Mouse (Mus musculus): Measurements from ENCODE around the gene Aldh16a1. TPM values are rescaled to one million over a fixed set of nuclear protein-coding genes. Genes with fewer than 3 reads are reported as not detected.

Gene Aldh16a1
- total and polyA plus RNA-seq, 3 experiments = 26.9 to 49.8 (median 45.1) TPM

GRCm38 (mm10) chr7:45118336-45118735, 36.0 kb downstream of the Aldh16a1 start:
- dilution Hi-C loops (cut with MboI; ENCODE audit: extremely low pct_ligation_motif_present, extremely low pct_unique_long_range_greater_than_20kb, low sequenced_read_pairs) = no loop called here
- Histone ChIP-seq H3K4me3 (replicated peaks in 1 of 3; ENCODE audit: low read depth in 2 of 3, low read length in 2 of 3, poor library complexity in 1 of 3) (no peak overlapping the region), H3K27ac (ENCODE audit: insufficient read depth, low read depth) (no peak overlapping the region), H3K36me3 (replicated peaks in 1 of 2; ENCODE audit: control insufficient read depth in 1 of 2, insufficient read depth in 1 of 2, low read length in 1 of 2) (peaks cover 37 to 54% of the 10 kb centered on the region in 2 experiments), H3K79me2 (replicated peaks; ENCODE audit: control insufficient read depth, extremely low read depth, insufficient read depth, poor library complexity, severe bottlenecking) (peaks cover 7% of the 10 kb centered on the region), H3K9me3 (replicated peaks; ENCODE audit: low read length) (no peaks in the 10 kb centered on the region), H3K27me3 (replicated peaks) (no peaks in the 10 kb centered on the region), H3K4me1 (ENCODE audit: control insufficient read depth in 1 of 2, insufficient read depth in 2 of 2) (peaks cover 5 to 44% of the 10 kb centered on the region in 2 experiments; a peak in 3 of 4 replicates), H3K4me2 (ENCODE audit: insufficient read depth, low read depth, poor library complexity, severe bottlenecking) (no peak overlapping the region), H3K9ac (ENCODE audit: insufficient read depth, low read depth) (no peak overlapping the region)
- DNase-seq (ENCODE audit: extremely low read depth) = no peak
- in situ Hi-C loops (cut with MboI; ENCODE audit: low pct_ligation_motif_present, low pct_unique_long_range_greater_than_20kb, low sequenced_read_pairs) = no loop called here
- TF ChIP-seq IRF4 (IDR thresholded peaks at IDR 0.05; ENCODE audit: low read depth, low read length) (no peak), MAZ (IDR thresholded peaks at IDR 0.05; ENCODE audit: low read depth, low read length) (no peak)

- Histone ChIP-seq H3K27ac (ENCODE audit: insufficient read depth, low read depth) (no peak overlapping the region), H3K79me2 (replicated peaks; ENCODE audit: control insufficient read depth, extremely low read depth, insufficient read depth, poor library complexity, severe bottlenecking) (0 out of 2 replicates have a peak, but pooled peaks cover 2% of the 10 kb centered on the region), H3K27me3 (replicated peaks) (no peaks in the 10 kb centered on the region), H3K4me3 (replicated peaks in 1 of 3; ENCODE audit: low read depth in 2 of 3, low read length in 2 of 3, poor library complexity in 1 of 3) (no peak overlapping the region), H3K4me1 (ENCODE audit: control insufficient read depth in 1 of 2, insufficient read depth in 2 of 2) (peaks cover 2 to 40% of the 10 kb centered on the region in 2 experiments; a peak in 3 of 4 replicates), H3K4me2 (ENCODE audit: insufficient read depth, low read depth, poor library complexity, severe bottlenecking) (no peak overlapping the region), H3K36me3 (replicated peaks in 1 of 2; ENCODE audit: control insufficient read depth in 1 of 2, insufficient read depth in 1 of 2, low read length in 1 of 2) (peaks cover 31 to 47% of the 10 kb centered on the region in 2 experiments), H3K9ac (ENCODE audit: insufficient read depth, low read depth) (no peak overlapping the region), H3K9me3 (replicated peaks; ENCODE audit: low read length) (no peaks in the 10 kb centered on the region)
- TF ChIP-seq IRF4 (IDR thresholded peaks at IDR 0.05; ENCODE audit: low read depth, low read length) = no peak
- TF ChIP-seq NRF1 (IDR thresholded peaks at IDR 0.05; ENCODE audit: low read depth, low read length) = no peak
- no peak for TF ChIP-seq MAZ (IDR thresholded peaks at IDR 0.05; ENCODE audit: low read depth, low read length)
- no peak for TF ChIP-seq ZC3H11A (IDR thresholded peaks at IDR 0.05; ENCODE audit: low read depth, low read length)
- no peak for TF ChIP-seq ZKSCAN1 (IDR thresholded peaks at IDR 0.05; ENCODE audit: borderline replicate concordance, low read depth, low read length)
- no peak for TF ChIP-seq GABPA (IDR thresholded peaks at IDR 0.05; ENCODE audit: insufficient replicate concordance, low read depth, low read length)
- no peak for TF ChIP-seq RAD21 (IDR thresholded peaks at IDR 0.05; ENCODE audit: low read depth, low read length)
- no peak for TF ChIP-seq KAT2A (IDR thresholded peaks at IDR 0.05; ENCODE audit: insufficient replicate concordance, low read length)
- dilution Hi-C loops (cut with MboI; ENCODE audit: extremely low pct_ligation_motif_present, extremely low pct_unique_long_range_greater_than_20kb, low sequenced_read_pairs) (no loop called here), in situ Hi-C loops (cut with MboI; ENCODE audit: low pct_ligation_motif_present, low pct_unique_long_range_greater_than_20kb, low sequenced_read_pairs) (no loop called here)
- no peak for DNase-seq (ENCODE audit: extremely low read depth)
These were observed 36.8 kb downstream of the Aldh16a1 start for GRCm38 (mm10) chr7:45117566-45117965.

- H3K4me1 ChIP-seq (ENCODE audit: control insufficient read depth in 1 of 2, insufficient read depth in 2 of 2) = peaks cover 0 to 10% of the 10 kb centered on the region in 2 experiments; a peak in 2 of 4 replicates
- dilution Hi-C loops (cut with MboI; ENCODE audit: extremely low pct_ligation_motif_present, extremely low pct_unique_long_range_greater_than_20kb, low sequenced_read_pairs) (no loop called here), in situ Hi-C loops (cut with MboI; ENCODE audit: low pct_ligation_motif_present, low pct_unique_long_range_greater_than_20kb, low sequenced_read_pairs) (no loop called here)
- no peaks in the 10 kb centered on the region for H3K9me3 ChIP-seq (replicated peaks; ENCODE audit: low read length)
- no peak overlapping the region for H3K4me3 ChIP-seq (replicated peaks in 1 of 3; ENCODE audit: low read depth in 2 of 3, low read length in 2 of 3, poor library complexity in 1 of 3)
- no peak overlapping the region for H3K4me2 ChIP-seq (ENCODE audit: insufficient read depth, low read depth, poor library complexity, severe bottlenecking)
- no peaks in the 10 kb centered on the region for H3K27me3 ChIP-seq (replicated peaks)
- no peak overlapping the region for H3K27ac ChIP-seq (ENCODE audit: insufficient read depth, low read depth)
- peaks cover 0 to 10% of the 10 kb centered on the region in 2 experiments for H3K36me3 ChIP-seq (replicated peaks in 1 of 2; ENCODE audit: control insufficient read depth in 1 of 2, insufficient read depth in 1 of 2, low read length in 1 of 2)
- H3K9ac ChIP-seq (ENCODE audit: insufficient read depth, low read depth) = no peak overlapping the region
- no peak for DNase-seq (ENCODE audit: extremely low read depth)
- no peaks in the 10 kb centered on the region for H3K79me2 ChIP-seq (replicated peaks; ENCODE audit: control insufficient read depth, extremely low read depth, insufficient read depth, poor library complexity, severe bottlenecking)
- TF ChIP-seq CTCF (conservative IDR thresholded peaks at IDR 0.05 in 1 of 2, IDR thresholded peaks at IDR 0.05 in 1 of 2; ENCODE audit: low read depth in 2 of 2, low read length in 2 of 2) (no peak), ZNF384 (IDR thresholded peaks at IDR 0.05; ENCODE audit: low read depth, low read length) (no peak), USF2 (conservative IDR thresholded peaks at IDR 0.05; ENCODE audit: low read depth, low read length) (no peak), CHD2 (IDR thresholded peaks at IDR 0.05; ENCODE audit: low read length) (no peak), RAD21 (IDR thresholded peaks at IDR 0.05; ENCODE audit: low read depth, low read length) (no peak), SMC3 (IDR thresholded peaks at IDR 0.05; ENCODE audit: low read depth, low read length) (no peak), ETS1 (conservative IDR thresholded peaks at IDR 0.05; ENCODE audit: low read depth, low read length) (no peak), HCFC1 (IDR thresholded peaks at IDR 0.05; ENCODE audit: low read depth, low read length) (no peak), ZMIZ1 (IDR thresholded peaks at IDR 0.05; ENCODE audit: low read depth, low read length) (no peak), USF1 (IDR thresholded peaks at IDR 0.05; ENCODE audit: low read depth, low read length) (no peak)
These were observed 40.9 kb downstream of the Aldh16a1 start for GRCm38 (mm10) chr7:45113476-45113875.

All from CH12.LX (cell line).